Mouse (Mus musculus): ENCODE data around the gene Bach2.

Bach2 gene

GRCm38 (mm10) chr4:32444671-32445196, 206.1 kb downstream of the Bach2 start:
- DNase-seq, result no peak

- DNase-seq, result no peak
Observed at GRCm38 (mm10) chr4:32447850-32448249, 209.2 kb downstream of the Bach2 start.

GRCm38 (mm10) chr4:32461986-32462385, 223.4 kb downstream of the Bach2 start:
- no peak for DNase-seq

- no peak for DNase-seq
Observed at GRCm38 (mm10) chr4:32463065-32463464, 224.5 kb downstream of the Bach2 start.

- DNase-seq, result no peak
Observed at GRCm38 (mm10) chr4:32464540-32464939, 225.9 kb downstream of the Bach2 start.

GRCm38 (mm10) chr4:32466031-32466430, 227.4 kb downstream of the Bach2 start:
- no peak for DNase-seq

- no peak for DNase-seq
Observed at GRCm38 (mm10) chr4:32477977-32478660, 239.5 kb downstream of the Bach2 start.

- DNase-seq, result no peak
Observed at GRCm38 (mm10) chr4:32479231-32479630, 240.6 kb downstream of the Bach2 start.

- no peak for DNase-seq
Observed at GRCm38 (mm10) chr4:32479801-32480700, 241.4 kb downstream of the Bach2 start.

GRCm38 (mm10) chr4:32481366-32482055, 242.9 kb downstream of the Bach2 start:
- peak; percentile 27 for DNase-seq

GRCm38 (mm10) chr4:32482138-32482537, 243.5 kb downstream of the Bach2 start:
- DNase-seq, result no peak

- DNase-seq, result no peak
Observed at GRCm38 (mm10) chr4:32482936-32483335, 244.3 kb downstream of the Bach2 start.

- no peak for DNase-seq
Observed at GRCm38 (mm10) chr4:32485848-32486247, 247.2 kb downstream of the Bach2 start.

GRCm38 (mm10) chr4:32486654-32487398, 248.2 kb downstream of the Bach2 start:
- DNase-seq, result no peak

- no peak for DNase-seq
Observed at GRCm38 (mm10) chr4:32489186-32489585, 250.6 kb downstream of the Bach2 start.

- DNase-seq, result no peak
Observed at GRCm38 (mm10) chr4:32491176-32491575, 252.6 kb downstream of the Bach2 start.

GRCm38 (mm10) chr4:32492834-32493233, 254.2 kb downstream of the Bach2 start:
- DNase-seq, result no peak

GRCm38 (mm10) chr4:32501780-32502179, 263.2 kb downstream of the Bach2 start:
- no peak for DNase-seq

- no peak for DNase-seq
Observed at GRCm38 (mm10) chr4:32502181-32502580, 263.6 kb downstream of the Bach2 start.

GRCm38 (mm10) chr4:32504236-32504635, 265.6 kb downstream of the Bach2 start:
- DNase-seq, result no peak

GRCm38 (mm10) chr4:32506306-32506808, 267.8 kb downstream of the Bach2 start:
- DNase-seq, result no peak

GRCm38 (mm10) chr4:32507041-32507440, 268.4 kb downstream of the Bach2 start:
- no peak for DNase-seq

Measured in cerebellum, adult 11-12 months (tissue).